Mouse (Mus musculus) T-cell, adult 2 months (primary cell): ENCODE data around the gene Prune2.

Experiments
- DNase-seq: peaks from one replicate; pipeline ENCODE4 v3.0.0; 2022; ENCODE audit warnings: low spot score

Gene Prune2

DNA sequence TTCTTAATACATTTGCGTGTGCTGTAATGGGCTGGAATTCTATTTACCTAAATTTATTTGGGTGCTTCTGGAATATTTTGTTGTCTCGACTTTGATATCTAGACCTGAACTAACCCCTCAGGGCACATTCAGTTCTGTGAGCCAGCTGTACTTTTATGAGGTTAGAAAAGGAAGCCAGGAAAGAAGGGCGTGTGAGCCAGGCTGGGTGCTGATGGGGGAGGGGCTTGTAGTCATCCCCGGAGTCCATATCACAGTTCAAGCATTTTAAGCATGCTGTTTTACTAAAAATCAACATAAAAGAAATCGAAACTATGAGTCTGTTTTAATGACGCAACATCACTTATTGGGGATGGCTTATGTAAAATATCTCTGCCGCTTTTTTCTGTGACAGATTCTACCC is 42.0 kb downstream of the Prune2 start:
- DNase-seq, result peak; percentile 81

DNA sequence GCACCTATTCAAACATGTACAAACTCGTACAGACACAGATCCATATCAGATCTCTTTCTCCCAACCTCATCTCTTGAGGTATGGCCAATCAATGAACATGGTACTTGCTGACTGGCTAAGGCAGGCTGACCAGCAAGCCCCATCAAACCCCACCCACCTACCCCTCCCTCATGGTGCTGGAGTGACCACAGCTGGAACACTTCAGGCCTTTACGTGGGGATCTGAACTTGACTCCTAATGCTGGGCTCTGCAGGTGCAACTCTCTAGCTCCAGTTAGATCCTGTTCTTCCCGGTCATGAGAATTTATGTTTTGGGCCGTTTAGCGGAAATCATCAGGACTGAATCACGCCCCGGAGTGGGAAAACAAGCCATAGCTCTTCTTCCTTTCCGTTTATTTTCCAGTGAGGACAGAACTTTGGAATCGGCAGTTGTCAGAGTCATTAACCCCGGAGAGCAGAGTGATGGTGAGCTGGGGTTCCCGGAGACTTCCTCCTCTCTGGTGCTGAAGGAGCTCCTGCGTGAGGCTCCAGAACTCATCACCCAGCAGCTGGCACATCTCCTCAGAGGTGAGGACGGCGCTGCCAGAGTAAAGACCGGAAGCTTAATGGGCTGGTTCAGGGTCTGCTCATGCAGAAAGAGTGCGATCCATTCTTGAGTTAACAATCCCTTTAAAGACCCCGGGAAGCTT is 50.4 kb downstream of the Prune2 start:
- no peak for DNase-seq

DNA sequence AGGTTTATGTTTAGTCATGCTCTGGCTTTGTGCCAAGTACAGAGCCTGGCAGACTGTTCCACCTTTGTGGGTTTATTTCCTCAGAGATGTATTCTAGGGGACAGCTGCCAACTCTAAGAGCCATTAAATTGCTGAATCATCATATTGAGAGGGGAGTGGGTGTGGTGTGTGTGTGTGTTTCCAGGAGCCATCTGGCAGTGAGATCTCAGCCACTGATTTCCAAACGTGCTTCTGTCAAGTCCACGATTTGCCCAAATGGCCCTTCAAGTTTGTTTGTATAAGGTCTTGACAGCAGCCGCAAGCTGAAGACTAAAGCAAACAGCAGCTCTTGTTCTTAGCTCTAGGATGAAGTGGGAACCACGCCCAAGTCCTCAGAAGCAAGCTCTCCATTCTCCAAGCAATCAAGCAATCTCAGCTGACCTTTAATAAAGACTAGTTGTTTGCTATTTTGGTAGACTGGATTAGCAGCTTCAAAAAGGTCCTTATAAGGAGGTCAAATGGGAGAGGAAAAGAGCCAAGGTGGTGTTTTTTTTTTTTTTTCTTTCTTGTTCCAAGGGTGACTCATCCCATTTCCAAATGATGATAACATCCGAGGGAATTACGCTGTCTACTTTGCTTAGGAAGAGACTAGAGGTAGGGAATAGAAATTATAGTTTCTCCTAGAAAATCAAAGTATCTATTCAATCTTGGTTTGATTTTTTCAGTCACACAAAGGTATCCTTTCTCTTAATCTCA is 55.5 kb downstream of the Prune2 start:
- no peak for DNase-seq

DNA sequence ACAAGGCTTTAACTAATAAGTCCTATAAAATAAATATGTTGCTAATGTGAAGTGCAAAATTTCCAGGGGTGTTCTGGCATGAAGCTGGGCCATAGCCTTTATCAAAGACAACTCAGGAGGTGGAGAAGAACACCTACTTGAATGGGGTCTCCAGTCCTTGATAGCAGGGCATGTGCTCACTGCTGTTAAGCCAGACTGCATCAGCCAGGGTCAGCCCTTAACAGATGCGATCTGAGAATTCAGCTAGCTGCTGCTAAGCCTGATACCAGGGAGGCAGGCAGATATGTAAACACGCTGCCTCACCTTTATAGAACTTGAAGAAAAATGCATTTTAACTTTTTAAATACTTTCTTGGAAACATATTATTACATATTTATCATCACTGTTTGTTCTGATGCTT is 57.2 kb downstream of the Prune2 start:
- no peak for DNase-seq

DNA sequence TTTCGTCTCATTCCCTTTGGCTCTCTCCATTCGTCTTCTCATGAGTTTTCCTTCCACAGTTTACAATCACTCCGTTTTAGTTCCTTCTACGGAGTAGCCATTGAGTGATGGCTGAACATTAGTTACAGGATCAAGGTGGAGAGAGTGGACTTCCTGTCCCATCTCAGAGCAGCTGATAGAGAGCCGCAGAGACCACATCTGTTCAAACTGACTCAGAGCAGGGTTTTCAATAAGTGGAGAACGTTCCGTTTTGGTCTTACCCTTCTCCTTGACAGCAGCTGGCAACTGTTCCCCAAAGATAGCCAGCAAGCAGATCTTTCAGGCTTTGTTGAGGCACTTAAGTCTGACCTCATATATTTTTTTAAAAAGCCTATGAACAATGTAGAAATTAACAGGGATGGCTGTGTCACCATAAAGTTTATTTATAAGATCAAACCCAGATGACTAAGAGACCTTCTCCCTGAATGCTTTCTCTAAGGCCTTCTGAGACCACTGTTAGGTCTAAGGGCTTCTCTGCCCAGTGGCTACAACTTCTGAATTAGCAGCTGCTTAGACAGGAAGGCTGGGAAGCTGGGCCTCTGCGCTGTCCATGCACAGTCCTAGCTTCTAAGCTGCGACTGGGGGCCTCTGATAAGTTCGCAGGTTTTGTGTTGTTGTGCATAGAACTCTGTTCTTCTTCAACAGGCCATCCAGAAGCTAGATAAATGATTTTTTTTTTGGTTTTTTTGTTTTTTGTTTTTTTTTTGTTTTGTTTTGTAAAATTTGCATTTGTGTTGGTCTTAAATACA is 58.6 kb downstream of the Prune2 start:
- DNase-seq, result no peak

DNA sequence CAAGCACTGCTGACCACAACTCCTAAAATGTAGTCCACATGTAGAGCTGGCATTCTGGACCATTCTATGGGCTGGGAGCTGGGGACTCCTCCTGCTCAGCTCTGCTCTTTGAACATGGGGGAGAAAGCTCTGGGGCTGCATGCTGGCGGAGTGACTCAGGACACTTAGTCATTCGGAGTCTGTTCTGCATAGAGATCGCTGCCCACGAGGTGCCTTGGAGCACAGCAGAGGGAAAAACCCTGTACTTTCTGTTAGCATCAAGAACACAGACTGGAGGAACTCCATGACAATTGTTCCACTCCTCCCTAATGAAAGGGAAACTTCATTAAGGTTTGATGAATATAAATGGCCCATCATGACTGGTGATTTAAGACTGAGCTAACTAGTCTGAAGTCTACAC is 68.8 kb downstream of the Prune2 start:
- DNase-seq, result no peak

DNA sequence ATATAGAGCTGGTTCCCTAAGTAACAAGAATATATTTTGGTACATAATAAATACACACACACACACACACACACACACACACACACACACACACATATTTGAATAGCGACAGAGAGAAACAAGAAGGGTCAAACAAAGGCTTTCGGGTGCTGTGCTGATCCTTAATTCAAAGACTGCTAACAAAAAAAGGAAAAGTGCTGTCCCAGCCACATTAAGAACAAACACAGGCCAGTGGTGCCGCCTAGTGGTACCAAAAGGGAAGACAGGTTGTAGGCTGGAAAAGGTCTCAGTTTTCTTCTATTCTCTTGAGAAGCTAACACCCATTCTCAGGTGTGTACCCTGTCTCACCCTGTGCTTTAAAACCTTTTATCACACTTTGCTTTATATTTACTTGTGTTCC is 74.4 kb downstream of the Prune2 start:
- peak; percentile 44 for DNase-seq

DNA sequence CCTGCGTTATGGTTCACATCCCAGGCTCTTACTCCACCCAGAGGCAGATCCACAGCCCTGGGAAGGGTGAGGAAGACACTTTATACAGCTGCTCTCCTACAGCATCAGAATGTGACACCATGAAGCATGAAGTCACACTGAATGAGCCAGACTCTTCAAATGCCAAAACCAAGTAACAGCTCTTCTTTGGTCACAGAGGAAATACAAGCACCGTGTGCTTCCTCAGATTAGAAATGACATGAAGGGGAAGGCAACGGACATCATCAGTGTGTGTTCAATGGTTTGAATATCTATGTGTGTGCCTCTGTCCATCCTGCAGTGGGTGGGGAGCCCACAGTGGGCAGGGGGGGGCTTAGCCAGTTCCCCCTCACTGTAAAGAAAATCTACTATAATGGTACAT is 76.4 kb downstream of the Prune2 start:
- DNase-seq, result no peak

DNA sequence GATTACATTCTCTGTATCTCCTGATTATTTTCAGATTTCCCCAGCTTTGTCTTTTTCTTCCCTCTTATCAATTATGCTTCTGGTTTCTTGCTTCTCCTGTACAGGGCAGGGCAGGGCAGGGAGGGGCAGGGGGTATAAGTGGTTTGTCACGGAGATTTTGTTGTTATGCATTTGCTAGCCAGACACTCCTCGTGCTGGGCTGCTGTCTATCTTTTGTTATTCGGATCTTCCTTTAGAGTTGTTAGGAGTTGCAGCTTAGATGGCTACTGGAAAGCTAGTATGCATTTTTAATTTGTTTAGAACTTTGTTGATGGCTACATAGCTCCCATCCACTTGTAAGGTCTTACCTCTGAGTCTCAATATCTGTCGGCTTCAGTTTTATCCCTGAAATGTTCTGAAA is 91.0 kb downstream of the Prune2 start:
- DNase-seq, result no peak

DNA sequence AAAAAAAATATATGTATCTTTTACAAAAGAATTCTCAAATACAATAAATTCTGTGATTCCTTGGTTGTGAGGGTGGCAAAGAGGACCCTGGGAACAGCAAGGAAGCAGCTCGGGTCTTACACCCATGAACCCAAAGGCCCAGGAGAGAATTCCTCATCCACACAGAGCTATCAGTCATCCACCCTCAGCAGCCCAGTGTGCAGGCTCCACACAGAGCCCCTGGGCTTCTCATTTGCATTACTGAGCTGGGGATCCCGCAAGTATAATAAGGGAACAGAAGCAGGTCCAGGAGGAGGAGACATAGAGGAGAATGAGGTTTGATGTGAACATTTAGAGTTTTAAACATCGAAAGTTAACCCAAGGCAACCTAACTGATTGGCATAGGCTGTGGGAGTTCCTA is 100.0 kb downstream of the Prune2 start:
- DNase-seq, result no peak

DNA sequence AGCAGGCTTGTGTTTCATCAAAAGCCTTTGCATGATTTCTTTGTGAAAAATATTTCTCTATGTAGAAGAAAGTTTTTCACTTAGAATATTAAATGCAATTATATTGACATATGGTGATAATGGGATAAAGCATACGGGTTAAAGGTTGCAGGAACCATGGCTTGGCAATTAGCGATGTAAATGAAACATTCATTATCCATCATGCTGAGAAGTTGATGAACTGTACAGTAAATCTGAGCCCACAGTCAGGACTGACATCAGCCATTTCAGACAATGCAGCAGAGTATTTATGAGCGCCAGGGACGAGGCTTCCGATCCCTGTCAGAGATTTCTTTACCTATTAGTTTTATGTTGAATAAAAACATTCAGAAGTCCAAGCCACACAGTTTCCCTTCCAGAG is 104.2 kb downstream of the Prune2 start:
- no peak for DNase-seq

DNA sequence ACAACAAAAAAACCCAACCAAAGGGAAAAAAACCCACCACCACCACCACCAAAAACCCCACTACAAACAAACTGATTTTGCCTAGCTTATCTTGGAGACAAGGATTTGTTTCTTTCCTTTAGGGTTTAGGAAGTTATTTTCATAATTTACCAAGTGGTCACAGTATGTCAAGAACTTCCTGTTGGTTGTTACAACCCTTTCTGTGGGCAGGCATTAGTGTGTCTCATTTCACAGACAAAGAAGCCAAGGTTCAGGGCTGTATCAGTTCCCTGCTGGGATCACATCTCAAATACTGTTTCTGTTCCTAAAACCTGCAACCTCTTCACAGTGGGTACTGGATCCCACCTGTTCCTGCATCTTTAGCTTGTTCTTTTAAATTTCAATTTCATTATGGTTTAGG is 108.5 kb downstream of the Prune2 start:
- DNase-seq, result no peak

DNA sequence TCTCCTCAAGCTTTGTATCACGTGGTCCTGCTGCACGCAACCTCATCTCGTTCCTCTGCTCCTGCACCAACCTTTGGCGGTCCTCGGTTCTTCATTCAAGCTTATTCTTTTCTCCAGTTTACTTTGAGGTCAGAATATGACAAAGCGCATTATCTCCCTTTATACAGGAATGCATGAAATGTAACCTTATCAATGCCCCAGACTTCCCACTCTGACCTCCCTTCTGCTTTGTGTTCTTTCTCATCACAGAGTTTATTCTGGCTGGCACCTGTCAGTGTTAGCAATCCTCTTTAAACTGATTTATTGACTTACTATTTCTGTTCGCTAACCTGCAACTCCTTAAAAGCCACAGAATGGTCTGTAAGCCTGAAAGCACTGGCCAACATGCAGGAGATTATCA is 113.1 kb downstream of the Prune2 start:
- DNase-seq, result no peak

DNA sequence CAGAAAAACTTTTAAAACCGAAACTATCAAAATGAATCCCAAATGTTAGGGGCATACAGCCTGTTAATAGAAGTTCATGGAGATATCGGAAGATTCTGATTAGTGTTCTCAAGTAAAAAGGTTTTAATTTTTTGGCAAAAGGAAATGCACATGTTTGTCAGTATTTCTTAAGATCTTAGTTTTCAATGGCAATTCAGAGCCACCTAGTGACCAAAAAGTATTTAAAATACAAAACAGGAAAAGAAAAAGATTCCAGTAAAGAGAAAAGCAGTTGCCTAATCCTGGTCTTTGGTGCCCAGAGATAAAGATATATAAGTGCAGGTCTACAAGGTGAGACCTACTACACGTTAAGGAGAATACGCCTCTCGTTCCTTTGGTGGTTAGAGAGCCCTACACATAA is 115.3 kb downstream of the Prune2 start:
- DNase-seq, result no peak

DNA sequence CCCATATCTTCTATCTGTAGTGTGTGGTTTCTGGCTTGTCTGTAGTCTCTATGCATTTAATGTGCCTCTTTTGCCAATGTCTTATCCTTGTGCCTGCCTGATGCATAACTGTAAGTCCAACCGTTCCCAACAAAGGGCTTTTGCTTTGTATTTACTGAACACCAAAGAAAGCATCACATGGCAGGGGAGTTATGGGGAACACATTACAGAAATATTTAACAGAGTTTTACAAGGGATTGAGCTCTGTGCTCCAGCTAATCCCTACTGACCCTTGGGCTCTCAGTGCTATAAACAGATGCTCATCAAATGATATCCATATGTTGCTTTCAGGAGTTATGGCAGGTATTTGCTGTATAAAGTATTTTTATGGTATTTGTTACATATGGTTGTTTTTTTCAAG is 116.3 kb downstream of the Prune2 start:
- DNase-seq, result no peak

DNA sequence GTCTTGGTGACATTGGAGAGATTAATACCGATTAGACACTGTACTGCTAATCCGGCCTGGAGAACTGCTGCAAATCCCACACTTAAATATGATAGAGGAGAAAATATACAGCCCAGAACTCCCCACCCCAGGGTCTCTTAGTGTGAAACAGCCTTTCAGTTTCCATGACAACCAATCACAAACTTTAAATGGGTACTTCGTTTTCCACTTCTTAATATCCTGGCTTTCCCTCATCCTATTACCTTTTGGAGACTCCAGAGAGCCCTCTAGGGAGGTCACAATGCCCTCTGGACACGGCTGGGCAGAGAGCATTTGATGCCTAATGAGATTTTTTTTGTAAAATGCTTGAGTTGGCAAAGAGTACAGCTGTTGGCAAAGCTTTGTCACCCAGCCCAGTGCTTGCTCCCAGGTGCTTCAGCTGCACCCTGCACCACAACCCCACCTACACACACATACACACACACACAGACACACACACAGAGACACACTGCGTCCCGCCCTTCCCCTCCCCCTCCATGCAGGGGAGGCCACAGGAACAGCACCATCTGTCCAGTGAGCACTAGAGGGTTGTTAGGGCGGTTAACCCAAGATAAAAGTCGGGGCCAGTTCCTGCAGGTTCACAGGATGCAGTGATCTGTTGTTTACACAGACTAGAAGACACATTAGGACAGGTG is 122.9 kb downstream of the Prune2 start:
- DNase-seq, result no peak

DNA sequence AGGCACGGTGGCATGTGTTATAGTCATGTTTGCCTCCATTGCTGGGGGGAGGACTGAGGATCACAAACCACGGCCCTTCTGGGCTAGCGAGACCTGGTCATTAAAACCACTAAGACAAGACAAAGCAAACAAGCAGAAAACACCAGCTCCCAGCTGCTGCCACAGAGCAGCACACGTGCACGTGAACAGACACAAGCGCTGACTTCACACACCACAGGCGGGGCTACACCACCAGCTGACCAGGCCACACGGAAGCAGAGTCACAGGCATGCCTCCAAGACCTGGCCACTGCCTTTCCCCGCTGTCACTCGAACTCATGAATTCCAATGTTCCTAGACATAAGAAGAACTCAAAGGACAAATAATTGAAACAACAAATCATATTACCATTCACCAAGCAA is 125.5 kb downstream of the Prune2 start:
- no peak for DNase-seq

DNA sequence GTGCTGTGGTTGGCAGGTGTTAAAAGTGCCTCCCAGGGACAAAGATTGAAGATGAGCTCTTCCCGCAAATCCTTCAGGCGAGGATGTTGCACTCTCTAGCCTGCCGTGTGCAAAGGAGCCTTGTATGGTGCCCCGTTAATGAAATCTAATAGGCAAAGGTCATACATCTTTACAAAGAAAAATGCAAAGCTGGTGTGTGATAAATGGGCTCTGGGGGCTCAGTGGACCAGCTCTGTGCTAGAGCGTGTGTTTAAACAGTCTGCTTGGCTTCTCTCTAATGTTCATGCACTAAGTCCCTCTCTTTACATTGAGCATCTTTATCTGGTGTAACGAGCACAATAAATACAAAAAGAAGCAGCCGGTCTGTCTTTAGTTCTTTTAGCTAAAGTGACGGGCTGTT is 138.1 kb downstream of the Prune2 start:
- no peak for DNase-seq

DNA sequence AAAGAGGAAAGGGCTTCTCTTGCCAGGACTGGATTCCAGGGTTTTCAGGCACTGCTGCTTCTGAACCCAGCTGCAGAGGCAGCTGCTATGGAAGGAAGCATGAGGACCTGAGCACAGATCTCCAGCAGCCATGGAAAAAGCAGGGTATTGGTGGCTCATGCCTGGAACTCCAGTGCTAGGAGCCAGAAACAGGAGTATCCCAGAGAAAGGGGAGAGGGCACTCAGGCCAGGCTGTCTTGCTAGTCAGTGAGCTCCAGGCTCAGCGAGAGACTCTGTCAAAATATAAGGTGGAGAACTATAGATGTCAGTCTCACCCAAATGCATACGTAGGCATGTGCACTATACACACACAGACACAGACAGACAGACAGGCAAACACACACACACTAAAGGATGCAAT is 140.4 kb downstream of the Prune2 start:
- DNase-seq, result no peak

DNA sequence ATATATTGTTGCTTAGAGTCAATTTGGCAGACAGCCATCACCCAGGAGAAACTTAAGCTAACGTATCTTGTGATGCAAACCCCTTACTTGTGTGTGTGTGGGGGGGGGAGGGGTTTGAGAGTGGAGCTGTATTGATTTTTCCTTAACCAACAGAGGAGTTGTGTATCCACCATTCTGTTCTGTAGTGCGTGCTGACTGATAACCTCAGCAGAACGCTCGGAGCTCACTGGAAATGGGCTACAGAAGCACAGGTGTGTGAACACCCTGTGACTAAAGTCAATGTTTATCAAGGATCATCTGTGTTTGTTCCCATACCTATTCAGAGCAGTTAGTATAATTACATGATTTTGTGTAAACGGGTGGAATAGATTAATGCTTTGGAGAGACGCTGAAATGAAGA is 141.3 kb downstream of the Prune2 start:
- DNase-seq, result no peak

DNA sequence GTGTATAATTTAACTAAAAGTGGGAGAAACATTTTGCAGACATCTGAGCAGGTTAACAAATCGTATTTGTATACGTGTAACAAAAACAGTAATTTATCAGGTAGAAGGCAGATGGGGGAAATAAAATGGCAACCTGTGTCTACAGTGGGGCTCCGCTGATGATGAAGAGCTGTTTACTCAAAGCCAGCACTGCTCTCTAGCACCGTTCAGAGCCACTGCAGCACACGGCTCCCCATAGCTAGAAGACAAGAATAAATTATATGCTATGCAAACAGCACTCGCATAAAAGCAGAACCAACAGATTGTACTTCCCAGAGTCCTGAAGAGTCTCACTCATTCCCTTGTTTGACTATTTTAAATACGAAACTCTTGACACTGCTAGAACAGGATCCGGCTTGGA is 152.9 kb downstream of the Prune2 start:
- DNase-seq, result no peak

DNA sequence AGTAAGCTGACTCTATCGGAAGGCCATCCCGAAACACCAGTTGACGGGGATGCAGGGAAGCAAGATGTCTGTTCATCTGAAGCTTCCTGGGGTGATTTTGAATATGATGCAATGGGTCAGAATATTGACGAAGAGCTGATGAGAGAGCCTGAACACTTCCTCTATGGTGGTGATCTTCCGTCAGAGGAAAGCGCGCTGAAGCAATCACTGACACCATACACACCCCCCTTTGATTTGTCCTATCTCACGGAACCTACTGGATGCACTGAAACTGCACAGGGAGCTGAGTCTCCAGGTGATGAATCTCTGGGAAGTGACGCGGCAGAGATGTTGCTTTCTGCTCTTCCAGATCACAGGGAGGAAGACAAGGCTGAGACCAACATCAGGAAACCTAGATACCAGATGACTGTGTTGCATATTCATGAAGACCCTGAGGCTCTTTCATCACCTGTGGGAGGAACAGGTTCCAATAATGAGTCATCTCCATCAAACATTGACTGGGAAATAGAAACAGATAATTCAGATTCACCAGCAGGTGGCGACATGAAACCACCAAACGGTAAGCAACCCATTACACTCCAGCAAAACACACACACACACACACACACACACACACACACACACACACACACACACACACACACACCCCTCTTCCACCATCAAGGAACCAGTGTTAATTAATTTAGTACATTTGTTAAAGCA is 168.3 kb downstream of the Prune2 start:
- peak; percentile 18 for DNase-seq
